Mouse (Mus musculus): Measurements from ENCODE around the gene Fam169a.
A peak's percentile ranks its signal among the peaks of the same experiment; 100 is the strongest.
"Not testable (repeated sequence)": the region's sequence is repeated elsewhere in the genome, so short reads cannot be mapped to it uniquely, and the experiment has no call there.

Fam169a gene

DNA sequence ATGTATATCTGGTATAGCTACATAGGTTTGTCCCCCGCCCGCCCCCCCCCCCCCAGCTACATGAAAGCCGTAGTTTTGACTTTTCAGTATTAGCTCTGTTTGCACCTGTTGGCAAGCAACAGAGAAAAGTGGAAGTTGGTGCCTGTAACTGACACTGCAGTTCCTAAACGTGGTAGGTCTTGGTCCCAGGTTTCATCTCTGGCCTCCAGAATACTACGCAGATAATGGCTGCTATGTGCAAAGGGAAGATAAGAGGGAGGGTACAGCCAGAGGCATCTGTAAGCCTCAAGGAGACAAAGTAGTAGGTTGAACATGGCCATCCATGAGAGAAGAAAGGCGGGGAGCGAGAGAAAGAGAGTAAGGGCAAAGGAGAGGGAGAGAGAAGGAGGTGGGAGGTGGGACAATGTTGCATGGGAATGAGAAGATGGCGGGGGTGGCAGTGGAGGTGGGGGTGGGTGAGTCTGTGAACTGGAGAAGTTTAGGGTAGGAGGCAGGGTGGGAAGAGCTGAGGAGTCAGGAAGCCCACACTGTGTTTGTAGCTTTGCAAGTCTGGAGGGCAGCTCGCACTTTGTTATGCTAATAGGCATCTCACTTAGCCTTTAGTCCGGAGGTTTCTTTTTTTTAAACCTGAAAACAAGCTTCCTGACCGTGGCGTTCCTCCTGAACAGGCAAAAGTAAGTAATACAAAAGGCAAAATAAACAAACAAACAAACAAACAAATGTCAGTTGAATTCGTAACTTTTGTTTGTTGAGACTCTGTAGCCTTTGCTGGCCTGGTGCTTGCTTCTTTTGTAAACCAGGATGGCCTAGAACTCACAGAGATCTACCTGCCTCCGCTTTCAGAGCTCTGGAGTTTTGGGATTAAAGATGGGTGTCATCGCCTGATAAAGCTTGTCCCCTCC lies at the start of gene Fam169a:
Gene Fam169a (plus strand): TSS at position 638 of the 902 bp plus-strand sequence.
- no peak for DNase-seq (ENCODE audit: extremely low spot score, low read depth, low spot score)

DNA sequence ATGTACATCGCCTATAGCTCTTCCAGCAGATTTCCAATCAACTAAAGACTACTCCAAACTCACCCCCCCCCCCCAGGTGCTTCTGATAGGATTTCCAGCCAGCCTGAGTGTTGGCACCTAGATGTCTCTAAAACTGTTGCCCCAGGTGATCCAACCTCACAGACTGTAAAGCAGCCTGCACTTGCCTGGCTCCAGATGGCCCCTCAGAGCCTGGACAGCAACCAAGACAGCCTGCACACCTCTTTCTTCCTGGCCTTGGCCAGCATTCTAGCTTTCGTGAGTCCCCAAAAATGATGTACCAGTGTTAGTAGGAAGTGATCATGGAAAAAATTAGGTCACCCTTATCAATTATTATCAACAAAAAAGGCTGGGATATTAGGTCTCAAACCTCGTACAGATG lies 49.4 kb upstream of the Fam169a start:
- DNase-seq (ENCODE audit: extremely low spot score, low read depth, low spot score), result no peak

DNA sequence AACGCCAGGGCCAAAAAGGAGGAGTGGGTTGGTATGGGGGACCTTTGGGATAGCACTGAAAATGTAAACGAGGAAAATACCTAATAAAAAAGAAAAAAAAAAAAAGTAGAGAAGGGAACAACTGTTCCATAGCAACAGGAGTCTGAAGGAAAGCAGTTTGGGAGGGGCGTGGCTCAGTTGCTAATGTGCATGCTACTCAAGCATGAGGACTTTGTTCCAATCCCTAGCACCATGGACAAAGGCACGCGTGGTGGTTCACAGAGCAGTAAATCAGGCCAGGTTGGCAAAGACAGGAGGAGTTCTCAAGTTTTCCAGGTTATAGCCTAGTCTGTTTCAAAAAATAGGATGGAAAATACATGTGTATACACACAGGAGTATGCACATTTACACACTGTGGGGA lies 47.0 kb upstream of the Fam169a start:
- no peak for DNase-seq (ENCODE audit: extremely low spot score, low read depth, low spot score)

DNA sequence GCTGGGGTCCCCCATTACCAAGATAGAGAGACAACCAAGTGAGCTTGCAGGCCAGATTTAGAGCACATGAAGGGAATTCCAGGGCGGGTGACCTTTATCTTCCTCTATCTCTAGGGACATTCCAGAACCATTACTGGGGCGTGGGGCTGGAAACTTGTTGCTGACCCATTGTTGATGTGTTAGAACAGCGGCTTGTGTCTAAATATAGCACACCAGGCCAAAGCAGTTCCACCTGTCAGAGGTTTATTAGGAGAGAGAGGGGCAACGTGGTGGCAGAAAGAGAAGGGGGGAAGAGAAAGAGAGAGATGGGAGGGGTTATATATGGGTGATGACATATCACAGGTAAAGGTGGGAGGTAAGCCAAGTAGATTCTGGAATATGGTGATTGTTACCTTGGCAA lies 45.2 kb upstream of the Fam169a start:
- DNase-seq (ENCODE audit: extremely low spot score, low read depth, low spot score), result no peak

DNA sequence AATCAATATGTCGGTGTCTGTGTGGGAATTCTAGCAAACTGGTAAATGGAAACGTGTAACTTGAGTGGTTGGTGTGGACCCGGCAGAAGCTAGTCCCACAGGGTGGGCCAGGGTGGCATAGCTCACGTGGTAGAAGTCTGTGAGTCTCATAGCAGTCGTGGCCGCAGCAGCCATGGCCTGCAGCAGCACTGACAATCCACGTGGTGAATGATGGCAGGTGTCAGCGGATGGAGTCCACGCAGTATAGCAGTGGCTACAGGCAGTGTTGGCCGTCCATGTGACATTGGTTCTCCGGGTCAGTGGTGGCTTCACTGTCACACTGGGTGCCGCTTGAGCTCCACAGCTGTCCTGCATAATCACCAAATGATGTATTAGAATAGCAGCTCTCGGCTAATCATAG lies 37.0 kb upstream of the Fam169a start:
- no peak for DNase-seq (ENCODE audit: extremely low spot score, low read depth, low spot score)

DNA sequence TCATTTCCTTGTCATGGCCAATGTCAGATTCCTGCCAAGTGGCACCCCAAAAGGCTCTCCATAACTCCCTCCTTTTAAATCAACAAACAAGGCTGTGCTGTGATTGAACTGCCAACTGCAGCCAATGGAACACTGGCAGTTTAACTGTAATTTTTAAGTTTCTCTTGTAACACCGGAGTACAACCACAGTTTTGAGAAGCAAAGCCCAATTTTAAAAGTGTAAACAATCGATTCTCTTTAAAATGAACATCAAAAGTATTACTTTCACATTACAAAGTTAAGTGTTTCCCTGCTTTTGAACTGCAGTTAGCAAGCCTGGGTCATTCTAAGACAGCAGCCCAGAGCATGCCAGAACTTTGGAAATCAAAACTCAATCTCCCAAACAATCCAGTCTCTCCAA lies 32.8 kb upstream of the Fam169a start, which contains the start of gene 1700029F12Rik:
Gene 1700029F12Rik (minus strand): TSS at position 101 of the 400 bp plus-strand sequence.
- DNase-seq (ENCODE audit: extremely low spot score, low read depth, low spot score), result no peak

DNA sequence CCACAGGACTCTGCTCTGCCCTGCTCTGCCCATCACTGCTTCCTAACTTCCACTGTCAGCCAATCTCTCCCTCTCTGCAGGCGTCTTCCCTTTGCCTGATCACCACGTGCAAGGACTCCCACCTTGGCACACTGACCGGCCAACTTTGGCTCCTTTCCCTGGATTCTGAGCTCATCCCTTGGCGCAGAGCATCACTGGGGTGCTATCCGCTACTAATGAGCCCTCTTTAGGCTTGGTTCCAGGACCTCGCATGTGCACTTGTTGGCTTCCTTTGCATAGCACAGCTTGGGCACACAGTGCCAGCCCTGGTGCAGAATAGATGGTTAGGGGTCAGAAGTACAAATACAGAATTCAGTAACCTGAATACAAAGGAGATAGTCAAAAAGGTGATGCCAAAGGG lies 15.9 kb upstream of the Fam169a start:
- DNase-seq (ENCODE audit: extremely low spot score, low read depth, low spot score), result no peak

DNA sequence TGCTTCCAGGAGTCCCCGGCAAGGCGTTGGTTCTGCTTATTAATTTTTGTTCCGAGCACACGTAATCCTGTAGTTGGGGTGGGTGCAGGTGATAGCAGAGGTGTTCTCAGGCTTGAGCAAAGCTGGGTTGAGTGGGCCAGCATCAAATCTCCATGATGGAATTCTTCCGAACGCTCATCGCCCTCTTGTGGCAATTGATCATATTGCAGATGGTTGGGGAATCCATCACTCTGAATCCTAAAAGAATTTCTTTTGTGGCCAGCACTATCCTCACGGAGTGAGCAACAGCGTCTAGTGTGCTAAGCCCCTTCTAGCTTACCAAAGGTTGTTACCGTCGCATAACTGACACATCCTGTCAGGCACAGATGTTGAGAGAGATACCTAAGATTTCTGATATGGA lies 14.4 kb upstream of the Fam169a start:
- DNase-seq (ENCODE audit: extremely low spot score, low read depth, low spot score), result peak; percentile 74

DNA sequence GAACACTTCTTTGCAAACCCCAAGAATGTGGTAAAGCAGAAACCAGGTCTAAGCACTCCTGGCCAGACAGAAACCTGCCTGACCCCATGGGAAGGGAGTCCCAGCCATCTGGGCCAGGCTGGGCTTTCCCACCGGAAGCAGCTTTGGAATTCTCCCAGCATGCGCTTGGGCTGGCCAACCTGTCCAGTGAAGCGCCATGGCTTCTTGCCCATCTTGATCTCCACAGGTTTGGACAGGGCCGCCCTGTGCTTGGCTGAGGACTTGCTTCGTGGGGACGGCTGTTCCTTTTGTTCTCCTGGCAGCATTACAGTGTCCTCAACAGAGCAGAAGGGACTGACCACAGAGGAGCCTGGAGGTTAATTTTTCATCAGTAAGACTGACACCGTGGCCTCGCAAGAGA lies 13.2 kb upstream of the Fam169a start:
- no peak for DNase-seq (ENCODE audit: extremely low spot score, low read depth, low spot score)

DNA sequence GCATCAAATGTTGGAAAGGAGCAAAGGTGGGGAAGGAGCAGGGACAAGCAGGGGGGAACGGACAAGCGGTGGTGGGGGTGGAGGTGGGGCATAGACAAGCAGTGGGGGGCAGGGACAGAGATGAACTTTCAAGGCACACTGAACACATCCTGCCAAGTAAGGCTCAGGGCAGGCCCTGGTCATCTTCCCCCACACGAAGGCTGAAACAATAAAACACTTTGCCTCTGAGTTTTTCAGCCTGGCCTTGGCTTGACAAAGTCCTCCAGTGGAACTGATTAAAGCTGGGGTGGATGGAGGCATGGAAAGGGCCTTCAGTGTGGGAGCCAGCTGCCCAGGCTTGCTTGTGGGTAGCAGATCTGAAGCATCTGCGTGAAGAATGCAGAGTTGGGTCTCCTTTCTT lies 9.3 kb upstream of the Fam169a start:
- DNase-seq (ENCODE audit: extremely low spot score, low read depth, low spot score), result no peak

DNA sequence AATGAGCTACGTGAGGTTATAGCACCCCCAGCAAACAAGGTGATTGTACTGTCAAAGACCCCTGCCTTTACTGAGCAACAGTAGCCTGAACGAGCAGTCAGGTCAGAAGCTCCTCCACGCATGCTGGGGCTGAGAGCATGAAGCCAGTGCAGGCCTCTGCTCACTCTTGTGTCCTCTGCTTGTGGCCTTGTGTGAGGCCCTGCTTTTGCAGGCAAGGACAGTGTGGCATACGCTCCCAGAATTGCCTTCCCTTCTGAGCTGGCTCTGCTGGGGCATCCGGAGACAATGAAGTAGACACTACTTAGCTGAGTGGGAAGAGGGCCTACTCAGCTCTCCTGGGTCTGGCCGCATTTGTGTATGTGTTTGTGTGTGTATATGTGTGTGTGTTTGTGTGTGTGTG lies 7.3 kb upstream of the Fam169a start:
- no peak for DNase-seq (ENCODE audit: extremely low spot score, low read depth, low spot score)

DNA sequence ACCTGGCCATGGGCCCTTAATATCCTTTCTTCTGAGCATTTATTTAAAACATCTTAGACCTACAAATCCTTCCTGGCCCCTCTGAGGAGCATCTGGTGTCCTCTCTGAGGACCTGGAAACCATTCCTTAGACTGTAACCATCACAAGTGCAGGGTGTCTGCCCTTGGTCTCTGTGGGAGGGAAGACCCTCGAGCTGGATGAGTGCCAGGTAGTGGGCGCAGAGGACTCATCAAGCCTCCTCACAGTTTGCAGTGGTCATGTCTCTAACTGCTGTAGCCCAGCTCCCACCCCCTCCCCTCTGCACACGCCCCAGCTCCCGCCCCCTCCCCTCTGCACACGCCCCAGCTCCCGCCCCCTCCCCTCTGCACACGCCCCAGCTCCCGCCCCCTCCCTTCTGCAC lies 6.8 kb upstream of the Fam169a start:
- DNase-seq (ENCODE audit: extremely low spot score, low read depth, low spot score), result no peak

DNA sequence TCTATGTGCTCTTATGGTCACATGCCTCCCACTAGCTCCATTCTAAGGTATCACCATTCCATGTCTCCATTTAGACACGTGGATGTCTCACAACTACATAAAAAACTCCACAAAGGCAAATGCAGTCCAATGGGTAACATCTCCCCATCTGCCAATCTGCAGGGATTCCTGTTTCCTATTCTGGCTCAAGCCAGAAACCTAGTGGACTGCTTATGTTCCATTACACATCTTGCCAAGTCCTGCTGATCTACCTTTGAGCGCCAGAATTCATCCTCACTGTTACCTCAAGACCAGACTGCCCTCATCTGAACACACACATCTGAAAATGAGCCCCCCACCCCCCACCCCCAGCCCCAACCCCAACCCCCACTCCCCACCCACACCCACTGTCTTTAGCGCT lies 4.9 kb upstream of the Fam169a start:
- DNase-seq (ENCODE audit: extremely low spot score, low read depth, low spot score), result no peak

DNA sequence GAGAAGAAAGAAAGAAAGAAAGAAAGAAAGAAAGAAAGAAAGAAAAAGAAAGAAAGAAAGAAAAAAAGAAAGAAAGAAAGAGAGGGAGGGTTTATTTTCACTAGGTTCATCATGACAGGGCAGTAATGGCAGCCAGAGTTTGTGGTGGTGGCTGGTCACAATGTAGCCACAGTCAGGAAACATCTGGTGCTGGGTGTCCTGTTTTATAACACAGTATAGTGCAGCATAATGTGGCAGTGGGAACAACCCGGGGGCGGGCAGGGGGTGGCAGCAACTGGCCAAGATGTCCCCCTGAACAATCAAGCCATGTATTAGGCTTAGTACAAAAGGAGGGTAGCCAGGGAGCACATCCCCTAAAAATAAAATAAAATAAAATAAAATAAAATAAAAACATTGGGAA lies 3.7 kb upstream of the Fam169a start:
- DNase-seq (ENCODE audit: extremely low spot score, low read depth, low spot score), result no peak

DNA sequence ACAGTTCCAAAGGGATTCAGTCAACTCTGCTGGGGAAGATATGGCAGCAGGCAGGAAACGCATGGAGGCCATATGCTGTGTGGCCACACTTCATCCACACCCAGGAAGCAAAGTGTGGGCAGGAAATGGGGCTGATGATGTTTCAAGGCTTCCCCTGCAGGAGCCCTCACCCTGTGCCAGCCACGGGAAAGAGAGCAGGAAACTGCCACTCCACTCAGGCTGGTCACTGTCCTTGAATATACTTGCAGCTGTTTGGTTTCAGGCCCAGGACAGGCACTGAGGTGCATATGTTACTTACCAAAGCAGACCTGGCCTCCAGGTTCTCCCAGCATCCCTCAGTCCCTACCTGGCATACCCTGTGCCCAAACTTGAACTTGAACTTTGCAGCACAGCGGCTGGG lies 2.7 kb upstream of the Fam169a start:
- no peak for DNase-seq (ENCODE audit: extremely low spot score, low read depth, low spot score)

DNA sequence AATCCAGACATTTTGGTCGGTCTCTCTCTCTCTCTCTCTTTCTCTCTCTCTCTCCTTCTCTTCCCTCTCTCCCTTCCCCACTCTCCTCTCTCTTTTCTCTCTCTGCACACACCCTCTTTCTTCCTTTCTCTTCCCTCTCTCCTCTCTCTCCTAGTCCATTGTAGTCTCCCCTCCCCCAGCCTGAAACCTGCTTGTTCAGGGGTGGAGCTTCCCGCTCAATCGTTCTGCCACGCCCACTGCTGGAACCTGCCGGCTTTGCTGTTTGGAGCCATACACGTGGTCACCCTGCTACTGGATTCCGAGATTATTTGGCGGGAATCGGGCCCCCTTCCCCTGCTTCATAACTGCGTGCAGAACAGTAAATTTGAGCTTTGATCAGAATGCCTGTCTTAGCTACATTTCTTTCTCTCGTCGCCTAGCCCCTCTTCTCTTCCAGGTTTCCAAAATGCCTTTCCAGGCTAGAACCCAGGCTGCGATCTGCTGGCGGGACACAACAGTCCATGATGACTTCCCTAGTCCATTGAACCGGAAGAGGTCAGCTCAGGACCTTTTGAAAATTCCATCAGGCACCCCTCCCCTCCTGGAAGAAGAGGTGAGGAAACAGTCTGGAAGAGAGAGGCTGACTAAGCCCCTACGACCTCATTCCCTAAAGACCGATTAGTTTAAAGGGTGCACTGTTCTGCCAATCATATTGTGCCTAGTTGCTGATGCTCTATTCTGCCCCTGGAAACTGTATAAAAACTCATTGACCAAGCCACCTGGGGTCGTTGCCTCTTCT lies 2.1 kb upstream of the Fam169a start:
- not testable (repeated sequence) for DNase-seq (ENCODE audit: extremely low spot score, low read depth, low spot score)

DNA sequence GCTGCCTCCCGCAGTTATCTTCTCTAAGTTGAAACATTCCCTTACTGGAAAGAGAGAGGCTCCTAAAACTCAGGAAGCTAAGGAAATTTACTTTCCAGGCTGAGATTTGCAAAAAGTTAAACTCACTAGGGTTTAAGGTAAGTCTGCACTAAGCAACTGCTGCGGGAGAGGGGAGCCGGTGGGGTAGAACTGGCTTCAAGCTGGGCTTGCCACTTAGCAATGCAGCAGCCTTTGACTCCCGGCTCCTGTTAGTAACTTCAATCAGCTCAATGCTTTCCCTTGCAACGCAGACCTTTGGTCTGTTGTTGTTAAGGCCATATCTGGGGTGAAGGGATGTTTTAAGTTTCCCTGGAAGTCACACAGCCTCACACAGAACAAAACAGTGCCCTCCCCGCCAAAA lies 605 bp downstream of the Fam169a start:
- DNase-seq (ENCODE audit: extremely low spot score, low read depth, low spot score), result no peak

DNA sequence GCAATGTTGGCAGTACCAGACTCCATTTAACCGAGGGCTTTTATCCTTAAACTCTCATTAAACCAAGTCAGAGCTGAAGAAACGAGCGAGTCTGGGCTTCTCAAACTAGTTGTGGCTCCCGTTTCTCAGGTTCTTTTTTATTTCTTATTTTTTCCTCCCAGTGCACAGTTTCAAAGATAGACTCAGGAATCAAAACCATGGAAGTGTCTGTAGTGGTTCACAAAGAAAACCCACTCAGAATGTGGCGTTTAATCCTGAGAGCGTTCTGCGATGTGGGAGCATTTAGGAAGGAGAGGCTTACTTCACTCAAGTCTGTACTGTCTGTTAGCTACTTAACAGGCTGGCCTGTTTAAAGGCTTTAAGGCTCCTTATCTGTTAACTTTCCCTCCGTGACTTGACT lies 1.1 kb downstream of the Fam169a start:
- DNase-seq (ENCODE audit: extremely low spot score, low read depth, low spot score), result no peak

DNA sequence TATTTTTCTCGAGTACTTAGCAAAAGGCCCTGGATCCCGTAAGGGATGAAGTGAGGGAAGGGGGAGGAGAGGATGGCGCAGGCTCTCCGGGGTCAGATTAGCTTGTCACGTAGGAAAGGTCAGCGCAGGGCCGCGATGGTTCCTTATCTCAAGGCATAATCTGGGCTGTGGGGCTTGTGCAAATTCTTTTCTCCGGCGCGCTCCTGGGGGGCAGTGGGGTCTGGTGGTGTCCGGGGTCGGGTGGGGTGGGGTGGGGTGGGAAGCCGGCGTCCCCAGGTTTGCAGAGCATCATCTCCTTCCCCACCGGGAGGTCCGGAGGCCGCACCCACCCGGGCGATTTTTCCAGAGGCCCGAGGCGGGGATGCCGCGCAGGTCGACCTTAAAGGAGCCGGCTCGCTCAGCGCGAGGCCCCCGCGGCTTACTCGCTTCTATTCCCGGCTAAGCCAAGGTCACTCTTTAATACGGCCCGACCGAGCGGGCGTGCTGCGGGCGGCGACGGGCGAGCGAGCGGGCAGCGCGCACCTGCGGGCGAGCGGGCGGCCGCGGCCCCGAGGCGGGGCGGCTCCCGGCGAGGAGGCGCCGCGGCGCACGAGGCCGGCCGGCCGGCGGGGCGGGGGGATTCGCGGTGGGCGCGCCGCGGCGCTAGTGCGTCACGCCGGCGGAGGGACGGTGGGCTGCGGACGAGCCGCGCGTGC lies 4.0 kb downstream of the Fam169a start:
- DNase-seq (ENCODE audit: extremely low spot score, low read depth, low spot score), result no peak

DNA sequence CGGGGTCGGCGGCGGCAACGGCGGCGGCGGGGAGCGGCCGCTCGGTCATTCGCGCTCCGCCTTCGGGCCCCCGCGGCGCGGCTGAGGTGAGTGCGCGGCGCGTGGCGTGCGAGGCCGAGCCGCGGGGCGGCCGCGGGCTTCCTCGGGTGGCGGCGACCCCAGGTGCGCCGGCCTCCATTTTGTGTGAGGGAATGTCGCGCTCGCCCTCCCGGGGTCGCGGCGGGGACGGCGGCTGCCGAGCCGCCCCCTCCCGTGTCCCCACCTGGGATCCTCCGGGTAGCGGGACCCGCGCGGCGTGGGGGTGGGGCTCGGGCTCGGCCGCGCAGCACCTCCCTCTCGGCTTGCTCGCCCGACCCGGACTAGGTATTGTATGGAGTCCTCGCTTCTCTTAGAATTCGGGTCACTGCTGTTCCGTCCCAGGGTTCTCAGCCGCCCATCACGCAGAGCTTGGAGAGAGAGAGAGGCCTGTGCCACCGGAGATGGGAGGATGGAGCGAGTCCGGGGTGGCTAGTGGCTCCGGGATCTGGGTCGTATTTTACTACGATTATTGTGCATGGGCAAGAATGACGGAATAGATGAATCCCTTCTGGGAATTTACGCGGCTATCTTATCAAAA lies 4.6 kb downstream of the Fam169a start:
- DNase-seq (ENCODE audit: extremely low spot score, low read depth, low spot score), result no peak

DNA sequence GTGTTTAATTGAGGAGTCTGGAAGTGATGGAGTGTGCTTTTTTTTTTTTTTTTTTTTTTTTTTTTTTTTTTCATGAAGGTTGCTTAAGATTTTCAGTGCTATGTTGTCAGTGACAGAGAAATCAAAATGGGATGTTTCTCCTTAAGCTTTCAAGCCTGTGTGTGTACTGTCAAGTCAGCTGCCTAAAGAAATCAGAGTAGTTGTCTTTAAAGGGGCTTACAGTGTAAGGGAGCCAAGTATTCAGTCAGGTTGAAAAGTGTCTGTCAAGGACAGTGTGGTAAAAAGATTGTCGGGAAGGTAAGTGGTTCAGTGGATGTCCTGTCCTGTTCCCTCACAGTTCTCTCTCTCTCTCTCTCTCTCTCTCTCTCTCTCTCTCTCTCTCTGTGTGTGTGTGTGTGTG lies 6.4 kb downstream of the Fam169a start:
- DNase-seq (ENCODE audit: extremely low spot score, low read depth, low spot score), result no peak

Data from hindlimb bud, embryonic 11.5 days (tissue).